Mouse (Mus musculus) forebrain, embryonic 11.5 days (tissue): ENCODE results near the gene Bptf. TPM values are rescaled to one million over a fixed set of nuclear protein-coding genes. Genes with fewer than 3 reads are reported as not detected.
"Not testable (repeated sequence)": the region's sequence is repeated elsewhere in the genome, so short reads cannot be mapped to it uniquely, and the experiment has no call there.

ENCODE experiments used
- ATAC-seq: fragments of 200-750 bp; cut with Nextera tagmentation; replicated peaks from 2 replicates; pipeline ENCODE4 v1.8.0; 2017; ENCODE audit warnings: moderate TSS enrichment; ENCODE audit not compliant: low FRiP score
- DNase-seq: peaks from one replicate; pipeline ENCODE4 v3.0.0-alpha.2; 2017; ENCODE audit warnings: low spot score
- H3K27ac ChIP-seq: fragments of 300-500 bp; sonication (generic); 2 replicates; pipeline ENCODE4 v1.5.1; 2014; ENCODE audit warnings: low read depth, low read length
- H3K27me3 ChIP-seq: fragments of 300-500 bp; sonication (generic); 2 replicates; pipeline ENCODE4 v1.6.1; 2014; ENCODE audit warnings: mild to moderate bottlenecking, low read length, mixed read lengths; ENCODE audit not compliant: control insufficient read depth, insufficient read depth
- H3K36me3 ChIP-seq: fragments of 300-500 bp; sonication (generic); 2 replicates; pipeline ENCODE4 v1.6.1; 2014; ENCODE audit warnings: mild to moderate bottlenecking, low read length, moderate library complexity, mixed read lengths; ENCODE audit not compliant: control insufficient read depth, insufficient read depth
- H3K4me1 ChIP-seq: fragments of 300-500 bp; sonication (generic); replicated peaks from 2 replicates; pipeline ENCODE4 v1.6.1; 2014; ENCODE audit warnings: low read length, mixed read lengths; ENCODE audit not compliant: control insufficient read depth, insufficient read depth
- H3K4me2 ChIP-seq: fragments of 300-500 bp; sonication (generic); 2 replicates; pipeline ENCODE4 v1.6.1; 2014; ENCODE audit warnings: low read depth, mild to moderate bottlenecking, low read length, moderate library complexity, mixed read lengths; ENCODE audit not compliant: severe bottlenecking
- H3K4me3 ChIP-seq: fragments of 300-500 bp; sonication (generic); 2 replicates; pipeline ENCODE4 v1.5.1; 2014; ENCODE audit warnings: low read depth, low read length
- H3K9ac ChIP-seq: fragments of 300-500 bp; sonication (generic); 2 replicates; pipeline ENCODE4 v1.6.1; 2014; ENCODE audit warnings: low read length
- H3K9me3 ChIP-seq: fragments of 300-500 bp; sonication (generic); 2 replicates; pipeline ENCODE4 v1.6.1; 2016; ENCODE audit warnings: low read length, mixed read lengths; ENCODE audit not compliant: control insufficient read depth
- WGBS: fragments of 180-500 bp; shearing (Covaris S2); extraction: QIAGEN DNeasy Blood & Tissue Kit; methylation state at CpG from one replicate; pipeline ENCODE4 v1.1.7; 2014; 5-methylcytosine and 5-hydroxymethylcytosine counted together
- polyA plus RNA-seq: library from polyadenylated mRNA; unstranded; fragments of >200 nt; fragmentation: Nextera tagmentation; extraction: Ambion mirVana; gene quantifications from 2 replicates; pipeline ENCODE4 v1.2.1, GENCODE M21; 2014

Bptf gene
- polyA plus RNA-seq, 1 experiment from 2014 or later, result 50.6 TPM

DNA sequence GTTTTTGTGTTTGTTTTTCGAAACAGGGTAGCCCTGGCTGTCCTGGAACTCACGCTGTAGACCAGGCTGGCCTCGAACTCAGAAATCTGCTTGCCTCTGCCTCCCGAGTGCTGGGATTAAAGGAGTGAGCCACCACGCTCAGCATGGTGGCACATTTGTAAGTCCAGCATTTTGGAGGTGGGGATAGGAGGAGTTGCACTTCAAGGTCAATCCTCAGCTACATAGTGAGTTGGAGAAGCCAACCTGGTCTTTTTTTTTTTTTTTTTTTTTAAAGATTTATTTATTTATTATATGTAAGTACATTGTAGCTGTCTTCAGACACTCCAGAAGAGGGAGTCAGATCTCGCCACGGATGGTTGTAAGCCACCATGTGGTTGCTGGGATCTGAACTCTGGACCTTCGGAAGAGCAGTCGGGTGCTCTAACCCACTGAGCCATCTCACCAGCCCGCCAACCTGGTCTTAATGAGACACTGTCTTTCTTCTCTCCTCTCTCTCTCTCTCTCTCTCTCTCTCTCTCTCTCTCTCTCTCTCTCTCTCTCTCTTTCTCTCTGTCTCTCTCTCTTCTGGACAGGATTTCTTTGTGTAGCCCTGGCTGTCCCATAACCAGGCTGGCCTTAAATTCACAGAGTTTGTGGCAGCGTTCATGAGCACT, 116.3 kb downstream of the Bptf start:
- WGBS, result 69% methylated on average over 11 of the region's 11 CpGs
- not testable (repeated sequence) for H3K27ac ChIP-seq, ATAC-seq, H3K27me3 ChIP-seq, H3K9ac ChIP-seq, H3K36me3 ChIP-seq, DNase-seq, H3K4me3 ChIP-seq, H3K4me2 ChIP-seq, H3K9me3 ChIP-seq, H3K4me1 ChIP-seq

DNA sequence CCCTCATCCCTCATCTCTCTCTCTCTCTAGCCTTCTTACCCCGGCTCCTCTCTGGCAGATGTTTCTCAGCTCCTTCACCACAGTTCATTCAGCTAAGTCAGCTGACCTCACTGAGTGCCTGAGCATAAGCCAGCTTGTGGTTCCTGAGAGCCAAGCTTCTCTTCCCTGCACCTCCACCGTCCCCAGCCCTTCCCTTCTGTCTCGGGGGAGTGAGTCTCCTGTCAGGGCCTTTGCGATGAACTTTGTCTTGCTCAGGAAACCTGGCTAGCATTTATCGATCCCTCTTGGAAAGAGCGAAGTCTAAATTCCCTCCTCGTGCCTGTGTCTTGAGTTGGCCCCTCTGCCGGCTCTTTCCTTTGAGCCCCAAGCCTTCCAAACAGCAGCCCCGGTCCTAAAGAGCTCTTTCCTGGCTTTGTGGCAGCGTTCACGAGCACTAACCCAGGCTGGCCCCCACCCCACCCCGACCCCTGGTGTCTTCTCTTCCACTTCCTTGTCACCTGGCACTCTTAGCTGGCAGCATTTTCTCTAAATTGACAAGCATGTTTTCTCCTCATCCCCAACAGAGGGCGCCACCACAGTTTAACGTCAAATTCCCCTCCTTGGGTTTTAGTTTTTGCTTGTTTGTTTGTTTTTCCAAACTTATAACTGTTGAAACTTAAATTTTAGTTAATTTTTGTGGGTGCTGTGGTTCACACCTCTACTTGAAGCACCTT, 117.2 kb downstream of the Bptf start:
- Histone ChIP-seq H3K4me2 (no peak overlapping the region), H3K4me1 (no peaks in the 10 kb centered on the region), H3K27me3 (no peaks in the 10 kb centered on the region), H3K9ac (no peak overlapping the region), H3K27ac (no peak overlapping the region), H3K36me3 (no peaks in the 10 kb centered on the region), H3K4me3 (no peak overlapping the region), H3K9me3 (no peaks in the 10 kb centered on the region)
- WGBS, result 47% methylated on average over 14 of the region's 14 CpGs
- ATAC-seq (no peak), DNase-seq (no peak)

DNA sequence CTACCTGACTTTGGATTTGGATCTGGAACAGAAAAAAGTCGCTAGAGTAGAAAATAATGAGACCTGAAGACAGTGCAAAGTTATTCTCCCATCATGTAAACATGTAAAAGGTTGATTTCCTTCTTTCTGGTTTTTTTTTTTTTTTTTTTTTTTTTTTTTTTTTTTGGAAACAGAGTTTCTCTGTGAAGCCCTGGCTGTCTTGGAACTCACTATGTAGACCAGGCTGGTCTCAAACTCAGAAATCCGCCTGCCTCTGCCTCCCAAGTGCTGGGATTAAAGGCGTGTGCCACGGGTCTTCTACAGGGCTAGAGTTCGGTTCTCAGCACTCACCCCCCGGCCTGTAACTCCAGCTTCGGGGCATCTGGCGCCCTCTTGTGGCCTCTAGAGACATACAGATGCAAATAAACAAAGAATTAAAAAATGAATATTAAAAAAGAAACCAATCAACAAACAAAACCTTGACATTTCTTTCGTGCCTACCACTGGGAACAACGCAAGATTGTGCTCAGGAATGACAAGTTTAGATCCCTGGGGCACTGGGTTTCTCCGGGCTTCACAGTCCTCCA, 117.8 kb downstream of the Bptf start:
- Histone ChIP-seq H3K9me3 (no peaks in the 10 kb centered on the region), H3K4me1 (no peaks in the 10 kb centered on the region), H3K27ac (no peak overlapping the region), H3K4me3 (no peak overlapping the region), H3K4me2 (no peak overlapping the region), H3K36me3 (no peaks in the 10 kb centered on the region), H3K9ac (no peak overlapping the region), H3K27me3 (no peaks in the 10 kb centered on the region)
- 75% methylated on average over 11 of the region's 11 CpGs for WGBS
- DNase-seq (no peak), ATAC-seq (no peak)

DNA sequence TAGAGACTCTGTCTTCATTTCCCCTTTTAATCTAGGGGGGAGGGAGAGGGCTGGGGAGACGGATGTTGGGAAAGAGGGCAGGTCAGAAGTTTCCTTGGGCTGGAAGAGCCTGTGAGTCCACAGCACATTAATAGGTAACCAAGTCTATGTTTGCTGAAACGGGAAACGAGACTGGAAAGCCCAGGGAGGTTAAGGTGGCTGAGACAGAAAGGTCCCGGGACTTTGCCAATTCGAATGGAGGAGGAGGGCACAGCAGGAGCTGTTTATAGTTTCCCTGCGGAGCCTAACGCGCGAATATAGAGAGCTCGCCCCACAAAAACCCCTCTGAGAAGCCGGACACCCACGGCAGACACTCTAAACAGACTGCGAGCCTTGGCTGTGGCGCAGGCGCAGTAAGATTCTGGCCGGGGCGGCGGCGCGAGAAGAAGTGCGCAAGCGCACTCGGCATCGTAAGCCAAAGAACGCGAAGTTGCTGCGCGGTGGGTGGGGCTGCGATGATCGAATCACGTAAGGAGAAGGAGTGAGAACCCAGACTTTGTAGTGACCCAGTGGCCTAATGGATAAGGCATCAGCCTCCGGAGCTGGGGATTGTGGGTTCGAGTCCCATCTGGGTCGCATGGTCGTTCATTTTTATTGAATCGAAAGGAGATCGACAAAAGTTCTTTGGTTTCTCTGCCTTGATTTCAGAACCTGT, 119.5 kb downstream of the Bptf start:
- WGBS, result under 1% methylated on average over 37 of the region's 37 CpGs

DNA sequence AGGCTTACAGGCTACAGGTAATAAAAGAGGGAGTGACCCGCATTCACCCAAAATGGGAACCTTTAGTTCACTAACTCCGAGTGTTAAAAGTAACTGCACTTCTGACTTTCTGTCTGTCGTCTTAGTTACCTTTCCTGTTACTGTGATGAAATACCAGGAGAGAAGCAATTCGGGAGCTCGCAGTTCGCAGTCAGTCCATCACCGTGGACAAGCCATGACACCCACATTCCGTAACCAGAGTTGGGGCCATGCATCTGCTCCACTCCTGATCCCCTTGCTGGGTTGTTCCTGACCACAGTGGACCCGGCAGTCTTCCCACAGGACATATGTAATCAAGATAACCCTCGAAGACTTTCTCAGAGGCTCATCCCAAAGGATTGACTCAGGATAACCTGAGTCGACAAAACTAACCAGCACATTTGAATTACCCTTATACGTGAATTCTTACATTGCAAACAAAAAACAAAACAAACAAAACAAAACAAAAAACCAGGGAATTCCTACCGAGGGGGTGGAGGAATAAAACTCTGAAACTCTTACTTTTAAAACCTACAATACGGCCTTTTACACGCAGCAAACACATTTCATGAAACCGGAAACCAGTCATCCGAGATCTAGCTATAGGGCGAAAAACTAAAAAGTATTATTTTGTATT, 120.1 kb downstream of the Bptf start:
- no peaks in the 10 kb centered on the region for H3K36me3 ChIP-seq
- H3K4me3 ChIP-seq, result peak overlapping the region; percentile 53
- no peaks in the 10 kb centered on the region for H3K27me3 ChIP-seq
- H3K4me1 ChIP-seq, result no peaks in the 10 kb centered on the region
- 50% methylated on average over 18 of the region's 18 CpGs for WGBS
- DNase-seq (no peak), ATAC-seq (no peak)
- H3K9me3 ChIP-seq, result no peaks in the 10 kb centered on the region
- peak overlapping the region; percentile 83; the same call in 1 of the 2 replicates for H3K27ac ChIP-seq
- H3K4me2 ChIP-seq, result peak overlapping the region; percentile 60
- peak overlapping the region; percentile 77 for H3K9ac ChIP-seq

More for the DNA sequence above, 119.5 kb downstream of the Bptf start:
- peak; percentile 99 for DNase-seq
- H3K4me3 ChIP-seq, result peak overlapping the region; percentile 53
- H3K27ac ChIP-seq, result peak overlapping the region; percentile 83
- peak; percentile 95 for ATAC-seq
- peak overlapping the region; percentile 77 for H3K9ac ChIP-seq
- no peaks in the 10 kb centered on the region for H3K27me3 ChIP-seq
- peak overlapping the region; percentile 60 for H3K4me2 ChIP-seq
- no peaks in the 10 kb centered on the region for H3K9me3 ChIP-seq
- H3K36me3 ChIP-seq, result no peaks in the 10 kb centered on the region
- H3K4me1 ChIP-seq, result no peaks in the 10 kb centered on the region

DNA sequence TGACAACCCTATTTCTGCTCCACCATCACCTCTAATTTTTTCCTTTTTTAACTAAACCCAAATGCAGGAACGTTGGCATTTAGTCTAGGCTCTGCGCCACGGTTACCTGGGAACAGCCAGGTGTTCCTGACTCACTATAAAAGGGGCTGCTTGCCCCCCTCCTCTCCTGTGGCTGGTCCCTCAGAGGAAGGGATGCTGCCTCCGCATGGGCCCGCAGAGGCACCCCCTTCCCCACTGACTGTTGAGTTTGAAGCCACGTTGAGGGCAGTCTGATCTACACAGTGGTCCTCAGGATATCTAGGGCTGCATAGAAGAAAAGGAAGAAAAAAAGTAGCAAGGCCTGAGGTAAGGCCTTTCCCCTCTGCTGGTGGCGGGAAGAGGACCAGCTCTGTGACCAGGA, 120.8 kb downstream of the Bptf start:
- DNase-seq (no peak), ATAC-seq (no peak)
- Histone ChIP-seq H3K9me3 (no peaks in the 10 kb centered on the region), H3K4me1 (no peaks in the 10 kb centered on the region), H3K36me3 (no peaks in the 10 kb centered on the region), H3K27ac (no peak overlapping the region), H3K9ac (no peak overlapping the region), H3K4me3 (no peak overlapping the region), H3K27me3 (no peaks in the 10 kb centered on the region), H3K4me2 (no peak overlapping the region)
- WGBS, result 77% methylated on average over 7 of the region's 7 CpGs

DNA sequence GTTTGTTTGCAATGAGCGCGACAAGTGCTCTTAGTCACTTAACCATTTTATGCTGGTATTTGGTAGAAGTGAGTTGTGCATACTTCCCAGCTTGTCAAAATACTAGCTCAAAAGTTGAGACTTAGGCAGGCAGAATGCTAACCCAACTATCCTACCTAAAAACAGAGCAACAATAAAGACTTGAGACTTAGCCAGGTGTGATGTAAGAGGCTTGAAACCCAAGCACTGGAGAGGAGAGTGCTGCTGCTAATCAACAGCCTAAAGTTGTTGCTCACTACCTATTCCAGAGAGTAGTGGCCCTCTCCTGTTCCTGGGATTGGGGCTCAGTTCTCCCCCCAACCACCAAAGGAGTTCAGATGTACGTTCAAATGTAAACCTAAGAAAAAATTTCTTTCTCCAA, 121.5 kb downstream of the Bptf start:
- 96% methylated on average over 3 of the region's 3 CpGs for WGBS

DNA sequence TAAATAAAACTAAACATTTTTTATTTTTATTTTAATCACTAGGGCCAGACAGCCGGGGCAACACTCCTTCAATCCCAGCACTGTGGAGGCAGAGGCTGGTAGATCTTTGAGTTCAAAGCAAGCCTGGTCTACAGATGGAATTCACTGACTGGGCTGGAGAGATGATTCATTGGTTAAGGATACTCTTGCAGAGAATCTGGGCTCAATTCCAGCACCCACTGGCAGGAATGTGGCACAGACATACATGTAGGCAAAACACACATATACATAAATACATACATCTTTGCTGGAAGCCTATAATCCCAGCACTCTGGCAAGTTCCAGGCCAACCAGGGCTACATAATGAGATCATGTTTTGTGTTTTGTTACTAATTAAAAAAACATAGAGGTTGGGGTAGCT, 126.4 kb downstream of the Bptf start:
- no peak overlapping the region for H3K9ac ChIP-seq
- H3K4me2 ChIP-seq, result no peak overlapping the region
- WGBS, result 92% methylated on average over 1 of the region's 1 CpGs
- no peak overlapping the region for H3K27ac ChIP-seq
- DNase-seq (no peak), ATAC-seq (no peak)
- no peaks in the 10 kb centered on the region for H3K27me3 ChIP-seq
- no peaks in the 10 kb centered on the region for H3K9me3 ChIP-seq
- no peak overlapping the region for H3K4me3 ChIP-seq
- peaks cover 6% of the 10 kb centered on the region; the same call in 1 of the 2 replicates for H3K4me1 ChIP-seq
- H3K36me3 ChIP-seq, result no peaks in the 10 kb centered on the region

More for the DNA sequence above, 121.5 kb downstream of the Bptf start:
- H3K4me1 ChIP-seq, result no peaks in the 10 kb centered on the region
- H3K36me3 ChIP-seq, result no peaks in the 10 kb centered on the region
- no peak overlapping the region for H3K4me2 ChIP-seq
- DNase-seq (no peak), ATAC-seq (no peak)
- H3K9me3 ChIP-seq, result no peaks in the 10 kb centered on the region
- H3K27me3 ChIP-seq, result no peaks in the 10 kb centered on the region
- H3K9ac ChIP-seq, result no peak overlapping the region
- no peak overlapping the region for H3K27ac ChIP-seq
- no peak overlapping the region for H3K4me3 ChIP-seq
